Mouse (Mus musculus) heart, postnatal 0 days (tissue): Measurements from ENCODE around the gene Zfyve26.

Source experiments
- CTCF ChIP-seq: IDR thresholded peaks from 2 replicates; pipeline ENCODE4 v1.5.1; 2016; ENCODE audit warnings: antibody characterized with exemption, control low read depth, low read depth
- EP300 ChIP-seq: IDR thresholded peaks from 2 replicates; pipeline ENCODE4 v1.6.1; 2016; ENCODE audit warnings: antibody characterized with exemption, low read depth

- TF ChIP-seq CTCF, result peak; percentile 50
- no peak for TF ChIP-seq EP300
Observed at GRCm38 (mm10) chr12:79191701-79192100, 104.4 kb downstream of the Zfyve26 start.
